Mouse (Mus musculus): Measurements from ENCODE around the gene Wfdc13.

The Wfdc13 gene

DNA sequence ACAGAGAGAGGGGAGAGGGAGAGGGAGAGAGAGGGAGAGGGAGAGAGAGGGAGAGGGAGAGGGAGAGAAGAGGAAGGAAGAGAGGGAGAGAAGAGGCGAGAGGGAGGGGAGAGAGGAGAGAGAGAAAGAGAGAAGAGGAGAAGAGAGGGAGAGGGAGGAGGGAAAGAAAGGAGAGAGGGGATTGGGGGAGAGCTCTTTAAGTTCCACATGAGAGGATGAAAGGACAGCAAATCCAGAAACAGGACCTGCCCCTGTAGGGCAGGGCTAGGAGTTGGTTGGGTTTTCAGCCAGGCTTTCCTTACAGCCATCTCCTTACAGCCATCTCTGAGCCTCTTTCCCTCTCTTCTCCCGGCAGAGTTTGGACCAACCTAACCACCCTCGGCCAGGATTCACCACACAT is at the start of gene Wfdc13:
Gene Wfdc13 (plus strand): TSS at position 301 of the 400 bp plus-strand sequence.
- in situ Hi-C loops (cut with MboI, MseI), result no loop called here

DNA sequence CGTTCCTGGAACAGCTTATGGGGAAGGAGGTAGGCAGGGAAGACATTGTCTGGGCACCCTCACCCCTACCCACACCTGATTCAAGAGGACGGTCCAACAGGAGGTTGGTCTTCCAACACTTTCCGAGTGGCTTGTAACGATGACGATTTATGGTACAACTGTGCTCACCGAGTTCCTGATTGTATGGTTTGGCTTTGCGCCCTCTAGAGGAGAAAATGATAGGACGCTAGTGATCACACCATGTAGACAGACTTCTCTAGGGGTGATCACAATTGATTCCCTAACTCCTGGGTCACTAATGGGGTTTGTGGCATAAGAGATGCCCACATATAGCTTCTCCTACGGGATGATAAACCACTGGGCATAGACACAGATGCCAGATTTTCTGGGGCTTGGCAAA is 49.6 kb upstream of the Wfdc13 start:
- in situ Hi-C loops (cut with MboI, MseI), result no loop called here

- in situ Hi-C loops (cut with MboI, MseI), result no loop called here
Measured at GRCm38 (mm10) chr2:164638696-164639095, 46.2 kb upstream of the Wfdc13 start, which contains the start of gene Wfdc16. TSS of gene Wfdc16 (minus strand) at chr2:164638796.

DNA sequence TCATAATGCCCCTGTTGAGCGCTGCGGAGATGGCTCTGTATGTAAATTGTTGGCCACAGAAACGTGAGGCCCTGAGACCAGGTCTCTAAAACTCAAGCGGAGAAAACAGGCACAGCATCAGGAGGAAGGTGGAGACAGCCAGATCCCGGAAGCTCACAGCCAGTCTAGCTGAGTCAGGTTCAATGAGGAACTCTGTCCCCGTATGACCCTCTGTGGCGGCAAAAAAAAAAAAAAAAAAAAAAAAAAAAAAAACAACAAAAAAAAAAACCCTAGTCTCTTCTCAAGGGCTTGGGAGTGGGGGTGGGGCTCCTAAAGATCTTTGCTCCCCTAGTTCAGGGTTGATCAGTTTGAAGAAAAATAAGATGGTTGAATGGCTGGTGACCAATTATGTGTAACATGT is 43.8 kb upstream of the Wfdc13 start:
- in situ Hi-C loops (cut with MboI, MseI), result no loop called here

DNA sequence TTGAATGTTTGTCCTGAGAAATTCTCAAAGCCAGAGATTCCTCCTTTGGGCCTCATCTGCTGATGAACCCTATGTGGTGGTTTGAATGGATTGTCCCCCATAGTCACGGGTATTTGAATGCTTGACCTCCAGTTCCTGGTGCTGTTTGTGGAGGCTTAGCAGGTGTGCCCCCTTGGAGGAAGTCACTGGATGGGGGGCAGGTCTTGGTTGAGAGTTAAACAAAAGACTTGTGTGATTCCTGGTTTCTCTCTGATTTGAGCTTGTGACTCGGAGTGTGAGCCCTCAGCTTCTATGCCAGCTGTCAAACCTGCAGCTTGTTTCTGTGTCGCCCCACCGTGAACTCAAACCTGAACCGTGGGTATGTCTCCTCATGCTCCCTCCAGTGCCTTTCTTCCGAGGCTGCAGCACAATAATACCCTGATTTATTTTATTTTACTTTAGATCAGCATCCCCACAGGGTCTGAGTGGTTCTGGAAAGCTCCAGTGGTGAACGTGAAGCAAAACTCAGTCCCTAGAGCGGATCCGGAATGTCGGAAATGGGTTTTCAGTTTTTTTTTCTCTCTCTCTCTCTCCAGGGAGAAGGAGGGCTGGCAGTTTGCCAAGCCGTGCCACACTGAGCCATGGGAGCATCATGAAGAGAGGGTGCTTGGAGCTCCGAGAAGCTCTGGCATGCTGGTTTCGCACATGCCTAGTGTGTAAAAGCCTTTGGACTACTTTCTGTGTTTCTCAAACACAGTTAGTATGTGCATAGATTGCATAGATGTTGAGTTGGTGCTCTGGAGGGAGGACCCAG is 42.8 kb upstream of the Wfdc13 start:
- in situ Hi-C loops (cut with MboI, MseI), result no loop called here

DNA sequence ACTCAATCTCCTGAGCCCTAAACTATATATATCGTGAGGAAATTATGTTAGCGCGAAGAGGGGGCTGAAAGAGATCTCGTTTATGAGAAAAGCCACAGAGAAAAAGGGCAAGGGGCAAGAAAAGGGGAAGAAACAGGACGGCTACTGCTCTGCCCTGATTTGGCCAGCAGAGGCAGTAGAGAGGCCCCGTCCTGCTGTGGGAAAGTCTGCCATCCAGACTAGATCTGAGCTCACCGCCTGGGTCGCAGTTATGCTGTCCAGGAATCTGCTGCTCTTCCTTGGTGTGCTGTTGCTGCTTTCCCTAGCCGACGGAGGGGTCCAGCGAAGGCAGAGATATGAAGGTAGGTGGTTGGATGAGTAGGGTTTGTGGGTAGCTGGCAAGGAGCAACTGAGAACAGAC is 29.0 kb upstream of the Wfdc13 start, which contains the start of gene Wfdc10:
Gene Wfdc10 (plus strand): TSS at position 189 of the 400 bp plus-strand sequence.
- in situ Hi-C loops (cut with MboI, MseI), result loop anchor here (5.0 kb wide), 1 partner anchor 619 kb away; no protein-coding TSS in a partner anchor

DNA sequence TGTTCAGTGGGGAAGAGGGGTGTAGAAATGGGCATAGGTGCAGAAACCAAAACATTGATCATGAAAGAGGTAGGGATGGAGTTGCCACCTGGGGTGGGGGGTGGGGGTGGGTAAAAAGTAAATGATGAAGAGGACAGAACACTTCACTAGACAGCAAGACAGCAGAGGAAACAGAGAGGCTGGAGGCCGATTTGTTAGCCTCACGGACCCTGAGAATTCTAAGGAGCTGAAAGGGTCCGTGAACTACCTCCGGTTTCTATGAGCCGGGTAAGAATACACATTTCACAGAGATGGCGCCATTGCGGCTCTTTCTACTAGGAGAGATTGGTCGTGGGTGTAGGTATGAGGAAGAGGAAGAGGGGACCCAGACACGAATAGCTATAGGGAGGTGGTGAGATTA is 28.4 kb upstream of the Wfdc13 start, which contains the start of gene Wfdc9:
Gene Wfdc9 (minus strand): TSS at position 101 of the 400 bp plus-strand sequence.
- in situ Hi-C loops (cut with MboI, MseI), result loop anchor here (5.0 kb wide), 1 partner anchor 619 kb away; no protein-coding TSS in a partner anchor

DNA sequence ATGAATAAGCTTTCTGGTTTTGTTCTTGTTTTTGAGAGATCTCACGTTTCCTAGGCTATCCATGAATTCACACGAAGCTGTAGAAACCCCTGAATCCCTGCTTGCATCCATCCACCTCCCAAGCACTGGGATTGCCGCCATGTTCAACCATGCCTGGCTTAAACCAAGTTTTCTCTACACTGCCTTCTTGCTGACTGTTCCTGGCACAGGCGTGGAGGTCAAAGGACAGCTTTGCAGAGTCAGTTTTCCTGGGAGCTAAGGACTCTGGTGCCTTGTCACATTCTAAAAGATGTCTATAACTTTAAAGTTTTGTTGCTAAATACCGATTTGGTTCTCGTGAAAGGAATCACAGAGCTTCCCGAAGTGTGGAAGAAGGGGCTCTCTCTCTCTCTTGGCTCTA is 20.1 kb upstream of the Wfdc13 start:
- in situ Hi-C loops (cut with MboI, MseI), result no loop called here

DNA sequence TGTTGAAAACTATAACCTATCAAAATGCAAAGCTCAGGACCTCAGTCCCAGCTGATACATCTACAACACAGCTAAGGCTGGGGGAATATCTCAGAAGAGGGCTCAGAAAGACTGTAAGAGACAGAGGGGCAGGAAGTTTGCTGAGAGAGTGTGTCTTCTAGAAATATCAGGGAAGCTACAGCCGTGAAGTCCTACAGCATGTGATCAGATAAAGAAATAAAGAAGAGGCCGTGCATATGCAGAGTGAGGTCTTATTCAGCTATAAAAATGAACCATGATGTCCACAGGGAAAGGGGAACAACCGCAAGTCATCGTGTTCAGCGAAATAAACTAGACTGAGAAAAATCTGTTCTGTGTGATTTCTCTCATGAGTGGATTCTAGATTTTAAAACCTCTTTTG is 14.6 kb upstream of the Wfdc13 start:
- in situ Hi-C loops (cut with MboI, MseI), result no loop called here

GRCm38 (mm10) chr2:164670938-164671337 is 14.0 kb upstream of the Wfdc13 start:
- in situ Hi-C loops (cut with MboI, MseI), result no loop called here

DNA sequence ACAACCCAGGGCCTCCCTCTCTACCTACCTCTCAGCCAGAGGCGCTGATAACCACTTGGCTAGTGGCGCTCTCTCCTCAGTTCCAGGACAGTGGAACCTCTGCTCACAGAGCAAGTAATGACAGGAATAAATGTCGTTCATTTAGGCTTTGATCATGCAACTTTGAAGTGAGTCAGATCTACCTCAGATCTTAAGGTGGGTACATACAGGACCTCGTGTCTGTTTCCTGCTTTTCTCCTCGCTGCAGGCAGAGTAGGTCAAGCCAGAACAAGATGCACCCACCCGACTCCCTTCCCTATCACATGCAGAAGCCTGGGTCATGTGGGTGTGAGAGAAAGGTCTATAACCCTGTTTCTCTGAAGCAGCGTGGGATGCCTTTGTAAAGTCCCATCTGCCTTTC is 10.9 kb upstream of the Wfdc13 start, which contains the start of gene Wfdc11:
Gene Wfdc11 (minus strand): TSS at position 101 of the 400 bp plus-strand sequence.
- in situ Hi-C loops (cut with MboI, MseI), result no loop called here

- in situ Hi-C loops (cut with MboI, MseI), result no loop called here
Measured at GRCm38 (mm10) chr2:164676103-164676502, 8.8 kb upstream of the Wfdc13 start.

- in situ Hi-C loops (cut with MboI, MseI), result no loop called here
Measured at GRCm38 (mm10) chr2:164676916-164677685, 7.8 kb upstream of the Wfdc13 start.

GRCm38 (mm10) chr2:164678848-164679625 is 5.9 kb upstream of the Wfdc13 start:
- in situ Hi-C loops (cut with MboI, MseI), result no loop called here

GRCm38 (mm10) chr2:164679906-164680305 is 5.0 kb upstream of the Wfdc13 start:
- in situ Hi-C loops (cut with MboI, MseI), result no loop called here

DNA sequence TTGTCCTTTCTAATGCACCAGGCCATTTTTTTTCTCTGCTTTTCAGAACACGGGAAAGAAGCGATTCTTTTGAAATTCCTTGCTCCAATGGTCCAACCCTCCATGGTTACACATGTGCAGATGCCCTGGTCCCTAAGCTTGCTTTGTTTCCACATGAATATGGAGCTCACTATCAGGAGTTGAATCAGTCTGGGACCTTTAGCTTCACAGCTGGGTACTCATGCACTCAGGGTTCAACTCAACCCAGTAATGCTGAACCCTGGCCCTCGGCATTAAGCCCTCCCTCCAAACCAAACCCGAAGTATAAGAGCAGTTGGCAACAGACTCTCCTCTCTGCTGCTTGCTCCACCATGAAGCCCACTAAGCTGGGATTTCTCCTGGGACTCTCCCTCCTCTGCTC is 13.3 kb downstream of the Wfdc13 start, which contains the start of gene Spint4:
Gene Spint4 (plus strand): TSS at position 301 of the 400 bp plus-strand sequence.
- in situ Hi-C loops (cut with MboI, MseI), result no loop called here

DNA sequence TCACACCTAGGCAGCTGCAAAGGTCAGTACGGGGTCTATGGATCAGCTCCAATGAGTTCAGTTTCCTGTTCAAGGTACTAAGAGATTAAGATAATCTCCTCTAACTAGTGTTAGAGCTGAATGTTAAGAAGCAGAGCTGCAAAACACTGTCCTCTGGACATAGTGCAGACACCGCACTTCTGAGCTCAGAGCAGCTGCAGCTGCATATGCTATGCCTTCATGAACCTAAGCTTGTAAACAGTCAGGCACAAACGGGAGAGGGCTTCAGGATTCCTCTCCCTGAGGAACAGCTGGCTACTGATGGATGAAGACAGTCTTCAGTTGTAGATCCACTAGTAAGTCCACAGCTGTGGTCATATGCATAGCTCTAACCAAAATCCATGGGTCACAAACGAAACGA is 16.1 kb downstream of the Wfdc13 start:
- in situ Hi-C loops (cut with MboI, MseI), result no loop called here

DNA sequence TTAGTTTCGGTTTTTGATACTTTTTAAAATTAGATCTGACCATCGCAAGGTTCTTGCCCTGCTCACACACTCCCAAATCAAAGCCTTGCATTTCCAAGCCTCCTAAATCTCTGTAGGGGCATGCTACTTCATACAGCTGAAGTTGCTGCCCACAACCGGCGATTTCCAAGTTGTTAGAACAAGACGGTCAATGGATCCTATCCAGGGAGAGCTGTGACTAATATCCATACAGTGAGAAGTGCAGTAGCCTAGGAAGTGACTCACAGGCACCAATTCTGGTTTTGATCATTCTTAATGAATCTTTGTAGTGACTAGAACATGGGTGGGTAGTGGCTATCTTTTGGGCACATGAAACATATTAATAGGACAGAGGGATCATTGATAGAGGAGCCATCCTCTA is 16.9 kb downstream of the Wfdc13 start:
- in situ Hi-C loops (cut with MboI, MseI), result no loop called here

DNA sequence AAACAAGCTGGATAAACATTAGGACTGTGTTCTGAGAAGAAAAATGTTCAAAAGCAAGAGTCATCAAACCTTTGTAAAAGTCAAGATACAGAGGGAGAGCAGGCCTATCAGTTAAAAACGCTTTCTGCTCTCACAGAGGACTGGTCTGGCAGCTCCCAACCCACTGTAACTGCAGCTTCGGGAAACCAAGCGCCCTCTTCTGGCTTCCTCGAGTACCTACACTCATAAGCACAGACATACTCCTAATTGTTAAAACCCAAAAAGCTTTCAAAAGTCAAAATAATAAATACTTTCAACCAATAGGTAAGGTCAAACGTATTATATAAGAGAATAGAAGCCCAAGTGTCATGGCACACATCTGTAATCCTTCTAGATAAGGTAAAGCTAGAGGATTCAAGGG is 19.3 kb downstream of the Wfdc13 start:
- in situ Hi-C loops (cut with MboI, MseI), result no loop called here

DNA sequence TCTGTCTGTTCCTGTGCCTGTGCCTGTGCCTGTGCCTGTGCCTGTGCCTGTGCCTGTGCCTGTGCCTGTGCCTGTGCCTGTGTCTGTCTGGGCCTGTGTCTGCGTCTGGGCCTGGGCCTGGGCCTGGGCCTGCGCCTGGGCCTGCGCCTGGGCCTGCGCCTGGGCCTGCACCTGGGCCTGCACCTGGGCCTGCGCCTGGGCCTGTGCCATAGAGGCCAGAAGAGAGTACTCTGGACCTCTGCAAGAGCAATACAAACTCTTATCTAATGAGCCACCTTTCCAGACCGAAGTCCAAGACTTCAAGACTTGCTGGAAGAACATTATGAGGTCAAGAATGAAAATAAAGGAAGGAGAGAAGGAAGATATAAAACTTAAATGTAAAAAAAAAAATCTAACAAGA is 20.4 kb downstream of the Wfdc13 start:
- in situ Hi-C loops (cut with MboI, MseI), result no loop called here

DNA sequence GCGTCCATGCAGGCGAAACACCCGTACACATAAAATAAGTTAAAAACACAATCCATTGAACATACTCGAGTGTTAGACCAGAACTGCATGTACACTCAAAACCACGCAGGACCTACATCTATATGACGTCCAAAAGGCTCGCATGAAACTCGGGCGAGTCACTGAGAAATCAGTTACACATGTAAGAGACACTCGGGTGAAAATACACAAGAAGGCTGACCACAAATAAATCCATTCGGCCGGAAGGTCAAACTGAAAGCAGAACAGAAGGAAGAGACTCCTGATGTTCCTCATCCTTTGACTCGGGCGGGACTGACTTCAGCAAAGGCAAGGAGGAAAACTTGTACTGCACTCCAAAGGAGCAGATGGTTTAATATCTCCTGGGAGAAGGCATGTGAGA is 21.1 kb downstream of the Wfdc13 start:
- in situ Hi-C loops (cut with MboI, MseI), result no loop called here

- in situ Hi-C loops (cut with MboI, MseI), result no loop called here
Measured at GRCm38 (mm10) chr2:164715005-164715404, 30.1 kb downstream of the Wfdc13 start, which contains the start of gene Spint5. TSS of gene Spint5 (plus strand) at chr2:164715305.
